Mouse (Mus musculus): ENCODE results near the gene Zfp9. TPM values are rescaled to one million over a fixed set of nuclear protein-coding genes. Genes with fewer than 3 reads are reported as not detected.
A peak's percentile ranks its signal among the peaks of the same experiment; 100 is the strongest.

The Zfp9 gene
- 32.4 and 42.6 TPM in 2 replicates for polyA plus RNA-seq (2011; ENCODE audit: insufficient read length, low read depth, missing spikeins)

DNA sequence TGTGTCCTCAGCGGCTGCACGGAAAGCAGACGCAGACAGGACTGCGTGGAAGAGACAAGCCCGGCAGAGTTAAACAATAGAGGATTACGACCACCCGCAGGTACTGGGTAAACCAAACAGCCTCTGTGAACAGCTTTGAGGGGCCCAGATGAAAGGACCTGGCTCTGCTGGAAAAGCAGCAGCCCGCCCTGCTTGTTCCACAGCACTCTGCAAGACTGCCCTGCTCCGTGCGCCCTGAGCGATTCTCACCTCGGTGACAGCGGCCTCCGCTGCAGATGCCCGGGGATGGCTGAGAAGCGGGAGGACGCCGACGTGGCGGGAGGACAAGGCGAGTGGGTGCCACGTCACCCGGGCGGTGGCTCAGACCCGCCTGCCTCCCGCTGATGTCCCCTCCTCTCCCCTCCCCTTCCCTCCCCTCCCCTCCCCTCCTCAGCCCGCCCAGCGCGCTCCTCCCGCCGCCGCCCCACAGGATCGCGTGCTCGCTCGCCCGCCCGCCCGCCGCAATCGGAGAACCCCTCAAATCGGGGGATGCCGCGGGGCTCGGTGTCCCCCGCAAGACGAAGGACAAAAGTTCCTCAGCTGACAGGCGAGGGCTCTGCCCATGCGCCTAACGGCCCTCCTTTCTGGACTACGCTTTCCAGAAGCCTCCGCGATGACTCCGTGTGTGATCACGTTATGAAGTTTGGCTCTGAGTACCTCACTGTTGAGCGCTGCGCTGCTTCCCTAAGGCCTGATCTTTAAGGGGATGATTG lies at the start of gene Zfp9:
Gene Zfp9, minus strand, starts transcription at position 364 of the 752 bp plus-strand sequence.
- Histone ChIP-seq H3K4me3 (ENCODE audit: insufficient read depth, low read length) (peak within 1 kb of the TSS; percentile 96), H3K4me1 (ENCODE audit: control insufficient read depth, insufficient read depth, low read length) (no peaks in the 10 kb centered on the region), H3K27ac (ENCODE audit: insufficient read depth, low read length) (peak within 1 kb of the TSS; percentile 82)
- TF ChIP-seq POLR2A (IDR thresholded peaks at IDR 0.05; ENCODE audit: low read depth, low read length), result peak; percentile 96
- TF ChIP-seq CTCF (IDR thresholded peaks at IDR 0.05; ENCODE audit: borderline replicate concordance, insufficient read depth, low read length), result no peak

GRCm38 (mm10) chr6:118520668-118521067 lies 41.5 kb upstream of the Zfp9 start:
- TF ChIP-seq POLR2A (IDR thresholded peaks at IDR 0.05; ENCODE audit: low read depth, low read length), result no peak
- TF ChIP-seq CTCF (IDR thresholded peaks at IDR 0.05; ENCODE audit: borderline replicate concordance, insufficient read depth, low read length), result no peak
- Histone ChIP-seq H3K4me1 (ENCODE audit: control insufficient read depth, insufficient read depth, low read length) (no peaks in the 10 kb centered on the region), H3K4me3 (ENCODE audit: insufficient read depth, low read length) (no peak overlapping the region), H3K27ac (ENCODE audit: insufficient read depth, low read length) (no peak overlapping the region)

DNA sequence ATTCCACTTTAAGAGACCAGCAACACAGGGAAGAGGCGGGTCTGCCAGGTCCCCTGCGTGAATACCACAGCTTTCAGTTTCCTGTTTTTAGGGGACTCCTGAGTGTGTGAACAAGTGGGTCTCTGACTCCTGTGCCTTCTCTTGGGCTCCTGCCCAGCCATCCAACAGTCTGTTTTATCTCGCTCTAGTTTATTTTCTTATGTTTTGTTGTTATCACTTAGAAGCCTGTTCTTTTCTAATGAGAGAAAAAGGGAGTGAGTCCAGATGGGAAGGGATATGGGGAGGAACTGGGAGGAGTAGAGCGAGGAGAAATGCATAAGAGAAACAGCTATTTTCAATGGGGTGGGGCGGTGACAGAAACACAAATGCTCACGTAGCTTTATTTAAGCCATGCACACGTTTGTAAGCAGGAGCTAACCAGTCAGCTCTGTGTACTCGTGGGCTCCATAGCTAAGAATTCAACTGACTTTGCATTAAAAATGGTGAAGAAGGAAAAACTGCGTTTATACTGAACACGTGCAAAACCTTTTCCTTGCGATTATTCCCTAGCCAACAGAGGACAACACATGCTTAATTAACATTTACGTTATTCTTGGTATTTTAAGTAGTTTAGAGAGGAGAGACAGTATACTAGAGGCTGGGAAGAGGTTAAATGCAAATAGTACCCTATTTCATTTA lies 34.4 kb upstream of the Zfp9 start:
- Histone ChIP-seq H3K4me3 (ENCODE audit: insufficient read depth, low read length) (no peak overlapping the region), H3K4me1 (ENCODE audit: control insufficient read depth, insufficient read depth, low read length) (no peaks in the 10 kb centered on the region), H3K27ac (ENCODE audit: insufficient read depth, low read length) (no peak overlapping the region)
- TF ChIP-seq CTCF (IDR thresholded peaks at IDR 0.05; ENCODE audit: borderline replicate concordance, insufficient read depth, low read length) (no peak), POLR2A (IDR thresholded peaks at IDR 0.05; ENCODE audit: low read depth, low read length) (no peak)

DNA sequence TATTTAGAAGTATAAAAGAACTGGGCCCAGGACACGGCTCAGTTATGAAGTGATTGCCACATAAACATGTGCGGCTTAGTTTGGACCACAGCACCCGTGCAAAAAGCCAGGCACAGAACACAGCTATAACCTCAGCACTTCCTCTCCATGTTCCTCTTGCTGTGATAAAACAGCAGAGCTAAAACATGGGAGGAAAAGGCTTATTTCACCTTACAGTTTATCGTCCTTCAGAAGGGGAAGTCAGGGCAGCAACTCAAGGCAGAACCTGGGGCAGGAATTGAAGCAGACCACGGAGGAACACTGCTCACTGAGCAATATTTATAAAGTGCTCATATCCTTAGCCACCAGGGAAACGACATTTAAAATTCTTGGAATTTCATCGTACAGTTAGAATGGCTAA lies 19.9 kb upstream of the Zfp9 start:
- H3K4me3 ChIP-seq (ENCODE audit: insufficient read depth, low read length), result no peak overlapping the region
- H3K27ac ChIP-seq (ENCODE audit: insufficient read depth, low read length), result no peak overlapping the region
- H3K4me1 ChIP-seq (ENCODE audit: control insufficient read depth, insufficient read depth, low read length), result no peaks in the 10 kb centered on the region
- TF ChIP-seq CTCF (IDR thresholded peaks at IDR 0.05; ENCODE audit: borderline replicate concordance, insufficient read depth, low read length) (no peak), POLR2A (IDR thresholded peaks at IDR 0.05; ENCODE audit: low read depth, low read length) (no peak)

- Histone ChIP-seq H3K4me3 (ENCODE audit: insufficient read depth, low read length) (no peak overlapping the region), H3K27ac (ENCODE audit: insufficient read depth, low read length) (no peak overlapping the region), H3K4me1 (ENCODE audit: control insufficient read depth, insufficient read depth, low read length) (no peaks in the 10 kb centered on the region)
- no peak for TF ChIP-seq POLR2A (IDR thresholded peaks at IDR 0.05; ENCODE audit: low read depth, low read length)
Observed at GRCm38 (mm10) chr6:118482125-118482524, 3.0 kb upstream of the Zfp9 start.

DNA sequence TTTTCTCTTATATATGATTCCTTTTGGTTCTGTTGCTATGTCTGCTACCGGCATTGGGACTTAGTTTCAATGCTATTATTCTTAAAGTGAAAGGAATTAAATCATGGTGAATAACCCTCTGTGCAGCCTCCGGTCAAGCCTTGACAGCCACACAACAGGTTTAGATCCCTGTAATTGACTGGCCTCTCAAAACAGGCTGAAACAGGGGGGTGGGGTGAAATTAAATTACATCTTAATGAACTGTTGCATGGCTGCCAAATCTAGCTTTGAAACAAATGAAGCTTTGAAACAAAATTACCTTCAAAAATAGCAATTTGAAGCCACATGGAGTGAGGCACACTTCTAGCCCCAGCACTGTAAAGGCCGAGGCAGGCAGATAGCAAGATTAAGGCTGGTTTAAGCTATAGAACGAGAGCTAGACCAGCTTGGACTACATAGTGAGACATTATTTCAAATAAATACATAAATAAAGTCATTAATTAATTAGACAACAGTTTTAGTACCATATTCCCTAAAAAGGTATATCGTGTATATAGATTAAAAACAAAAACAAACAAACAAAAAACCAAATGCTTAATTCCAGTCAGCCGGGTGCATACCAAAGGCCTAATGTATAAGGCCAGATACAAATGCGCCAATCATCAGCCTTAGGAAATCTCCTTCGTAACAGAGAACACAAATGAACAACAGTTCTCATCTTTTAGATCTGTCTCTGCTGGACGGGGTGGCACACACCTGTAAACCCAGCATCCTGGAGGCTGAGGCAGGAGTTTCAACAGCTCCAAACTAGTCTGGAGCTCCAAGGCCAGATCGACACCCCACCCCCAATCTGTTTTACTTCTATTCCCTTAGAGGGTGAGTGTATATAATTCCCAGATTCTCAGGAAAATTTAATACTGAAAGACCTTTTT lies 990 bp downstream of the Zfp9 start:
- TF ChIP-seq POLR2A (IDR thresholded peaks at IDR 0.05; ENCODE audit: low read depth, low read length) (peak; percentile 11; the same call in 1 of the 2 replicates), CTCF (IDR thresholded peaks at IDR 0.05; ENCODE audit: borderline replicate concordance, insufficient read depth, low read length) (no peak)

GRCm38 (mm10) chr6:118462069-118462705 lies 16.9 kb downstream of the Zfp9 start:
- Histone ChIP-seq H3K27ac (ENCODE audit: insufficient read depth, low read length) (no peak overlapping the region), H3K4me1 (ENCODE audit: control insufficient read depth, insufficient read depth, low read length) (no peaks in the 10 kb centered on the region), H3K4me3 (ENCODE audit: insufficient read depth, low read length) (no peak overlapping the region)
- TF ChIP-seq CTCF (IDR thresholded peaks at IDR 0.05; ENCODE audit: borderline replicate concordance, insufficient read depth, low read length), result no peak
- TF ChIP-seq POLR2A (IDR thresholded peaks at IDR 0.05; ENCODE audit: low read depth, low read length), result no peak

More for the DNA sequence above, 990 bp downstream of the Zfp9 start:
- Histone ChIP-seq H3K4me1 (ENCODE audit: control insufficient read depth, insufficient read depth, low read length) (no peaks in the 10 kb centered on the region), H3K4me3 (ENCODE audit: insufficient read depth, low read length) (peak overlapping the region; percentile 96), H3K27ac (ENCODE audit: insufficient read depth, low read length) (peak overlapping the region; percentile 82)

DNA sequence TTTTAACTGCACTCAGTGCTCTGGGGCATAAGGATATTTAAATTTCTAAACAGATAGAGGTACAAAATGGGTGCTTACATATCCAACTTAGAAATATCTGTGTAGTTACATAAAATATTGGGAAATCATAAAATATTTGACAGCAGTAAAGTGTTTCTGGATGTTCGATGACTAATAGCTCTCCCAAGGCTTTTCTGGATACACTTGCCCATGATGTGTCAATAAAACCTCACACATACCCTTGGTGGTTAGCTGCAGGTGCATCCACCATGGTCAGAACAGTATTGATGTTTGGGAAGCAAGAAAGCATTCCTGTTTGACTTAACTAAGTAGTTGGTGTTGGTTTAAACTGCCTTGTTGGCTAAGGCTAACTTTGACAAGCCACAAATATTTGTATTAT lies 21.4 kb downstream of the Zfp9 start:
- H3K4me1 ChIP-seq (ENCODE audit: control insufficient read depth, insufficient read depth, low read length), result peaks cover 2% of the 10 kb centered on the region; the same call in 1 of the 2 replicates
- H3K27ac ChIP-seq (ENCODE audit: insufficient read depth, low read length), result no peak overlapping the region
- H3K4me3 ChIP-seq (ENCODE audit: insufficient read depth, low read length), result no peak overlapping the region
- TF ChIP-seq CTCF (IDR thresholded peaks at IDR 0.05; ENCODE audit: borderline replicate concordance, insufficient read depth, low read length) (no peak), POLR2A (IDR thresholded peaks at IDR 0.05; ENCODE audit: low read depth, low read length) (no peak)

GRCm38 (mm10) chr6:118455042-118455631 lies 24.0 kb downstream of the Zfp9 start, which contains the start of gene Zfp248:
TSS of gene Zfp248 (minus strand) at chr6:118455528.
- Histone ChIP-seq H3K4me3 (ENCODE audit: insufficient read depth, low read length) (peak within 1 kb of the TSS; percentile 53), H3K4me1 (ENCODE audit: control insufficient read depth, insufficient read depth, low read length) (peaks cover 2% of the 10 kb centered on the region; the same call in 1 of the 2 replicates), H3K27ac (ENCODE audit: insufficient read depth, low read length) (peak within 1 kb of the TSS; percentile 54)
- TF ChIP-seq CTCF (IDR thresholded peaks at IDR 0.05; ENCODE audit: borderline replicate concordance, insufficient read depth, low read length) (no peak), POLR2A (IDR thresholded peaks at IDR 0.05; ENCODE audit: low read depth, low read length) (peak; percentile 98)
